Mouse (Mus musculus): ENCODE measurements at regions not wholly inside any gene's neighbourhood (a gene's known extent, or its start where the extent isn't known, plus 50 kb on each side); places are given as distances from the start of the nearest gene placed in this dataset.
"Not testable (repeated sequence)": the region's sequence is repeated elsewhere in the genome, so short reads cannot be mapped to it uniquely, and the experiment has no call there.

DNA sequence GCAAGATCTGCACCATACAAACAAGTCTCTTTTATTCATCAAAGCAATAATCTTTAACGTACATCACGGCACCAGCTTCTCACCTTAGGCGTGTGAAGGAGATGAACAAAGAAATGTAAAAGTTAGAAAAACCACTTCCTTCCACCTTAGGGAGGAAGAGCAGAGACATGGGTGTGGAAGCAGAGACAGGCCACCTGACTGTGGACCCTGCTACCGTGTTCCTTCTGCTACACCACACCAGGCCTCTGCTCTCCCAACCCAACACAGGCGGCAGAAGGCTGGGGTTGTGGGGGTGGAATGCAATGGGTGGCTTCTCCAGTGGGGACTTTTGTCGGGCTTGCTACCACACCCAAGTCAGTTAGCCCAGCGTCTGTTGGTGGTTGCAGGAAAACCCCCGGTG, 540.2 kb upstream of the Gm10131 start:
- DNase-seq (ENCODE audit: low read depth in 2 of 2, low spot score in 2 of 2), result peak; percentile 6 to 19

GRCm38 (mm10) chr8:34628221-34628620, 516.7 kb upstream of the Gm10131 start:
- not testable (repeated sequence) for DNase-seq (ENCODE audit: low read depth in 2 of 2, low spot score in 2 of 2)

GRCm38 (mm10) chr8:34625670-34626069, 514.1 kb upstream of the Gm10131 start:
- DNase-seq (ENCODE audit: low read depth in 2 of 2, low spot score in 2 of 2), result no peak

DNA sequence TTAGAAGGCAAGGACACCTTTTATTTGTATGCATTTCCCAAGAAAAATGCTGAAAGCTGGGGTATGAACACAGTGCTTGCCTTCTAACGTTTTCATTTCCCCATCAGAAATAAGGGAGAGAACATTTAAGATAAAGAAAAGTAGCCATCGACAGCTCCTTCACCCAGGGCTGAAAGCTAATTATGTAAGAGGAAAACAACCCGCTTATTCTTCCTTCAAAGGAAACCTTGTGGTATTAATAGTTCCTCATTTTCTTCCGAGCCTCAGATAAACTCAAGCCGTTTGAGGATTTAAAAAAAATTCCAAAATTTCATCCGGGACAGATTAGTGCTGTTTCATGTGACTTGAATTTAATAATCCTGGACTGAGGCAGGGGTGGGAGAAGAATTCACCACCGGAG, 512.2 kb upstream of the Gm10131 start:
- DNase-seq (ENCODE audit: low read depth in 2 of 2, low spot score in 2 of 2), result no peak

DNA sequence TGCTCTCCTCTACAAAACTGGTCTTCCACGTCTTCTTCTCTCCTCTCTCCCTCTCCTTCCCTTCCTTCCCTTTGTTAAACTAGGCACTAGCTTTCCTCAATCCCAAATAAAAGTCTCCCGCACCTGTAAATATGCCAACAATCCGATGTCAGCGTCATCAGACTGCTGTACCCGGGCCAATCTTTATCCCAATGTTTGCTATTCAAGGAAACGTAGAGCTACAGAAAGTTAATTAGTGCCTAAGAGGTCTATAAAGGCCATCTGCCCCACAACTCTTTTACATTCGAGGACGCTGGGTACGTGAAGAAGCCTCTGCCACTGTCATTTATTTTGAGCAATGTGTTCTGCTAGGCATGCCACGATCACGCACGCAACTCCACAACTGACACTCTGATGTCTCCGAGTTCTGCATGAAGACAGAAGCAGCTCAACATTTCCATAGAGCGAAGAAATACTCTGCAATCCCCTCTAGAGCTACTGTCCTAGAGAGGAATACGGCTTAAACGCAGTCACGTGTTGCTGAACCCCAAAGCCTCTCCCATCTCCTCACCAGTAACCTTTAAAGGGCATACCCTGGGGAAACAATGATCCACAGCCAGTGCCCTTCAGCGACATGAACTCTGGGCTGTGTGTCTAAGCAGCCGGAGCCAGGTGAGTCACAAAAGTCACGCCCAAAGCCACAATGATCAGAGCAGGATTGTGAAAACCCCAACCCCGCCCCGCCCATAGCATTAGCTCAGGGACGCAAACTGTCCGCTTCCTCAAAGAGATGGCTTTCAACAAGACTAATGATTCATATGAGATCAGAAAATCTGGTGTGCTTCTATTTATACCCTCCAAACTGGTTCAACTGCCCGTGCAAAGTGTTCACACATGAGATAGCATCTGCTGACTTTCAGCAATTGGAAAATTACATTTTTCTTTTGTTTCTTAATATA, 510.9 kb upstream of the Gm10131 start:
- DNase-seq (ENCODE audit: low read depth in 2 of 2, low spot score in 2 of 2), result peak in 1 of 2 experiments; percentile 9

DNA sequence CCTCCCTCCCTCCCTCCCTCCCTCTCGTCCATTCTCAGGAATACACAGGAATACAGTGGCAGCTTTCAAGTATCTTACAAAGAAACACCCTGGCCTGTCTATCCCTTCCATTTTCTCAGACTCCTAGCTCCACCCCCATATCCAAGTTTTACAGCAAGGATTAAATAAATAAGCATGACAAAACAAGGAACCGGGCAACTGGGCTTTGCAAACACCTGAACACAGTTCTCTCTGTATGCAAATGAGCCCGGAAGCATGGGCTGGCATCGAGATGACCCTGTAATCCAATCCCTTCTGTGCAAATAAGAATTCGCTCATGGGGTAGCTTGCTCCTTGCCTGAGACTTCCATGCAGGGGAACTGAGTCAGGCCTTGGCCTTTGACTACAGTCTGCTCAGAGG, 506.5 kb upstream of the Gm10131 start:
- DNase-seq (ENCODE audit: low read depth in 2 of 2, low spot score in 2 of 2), result no peak

DNA sequence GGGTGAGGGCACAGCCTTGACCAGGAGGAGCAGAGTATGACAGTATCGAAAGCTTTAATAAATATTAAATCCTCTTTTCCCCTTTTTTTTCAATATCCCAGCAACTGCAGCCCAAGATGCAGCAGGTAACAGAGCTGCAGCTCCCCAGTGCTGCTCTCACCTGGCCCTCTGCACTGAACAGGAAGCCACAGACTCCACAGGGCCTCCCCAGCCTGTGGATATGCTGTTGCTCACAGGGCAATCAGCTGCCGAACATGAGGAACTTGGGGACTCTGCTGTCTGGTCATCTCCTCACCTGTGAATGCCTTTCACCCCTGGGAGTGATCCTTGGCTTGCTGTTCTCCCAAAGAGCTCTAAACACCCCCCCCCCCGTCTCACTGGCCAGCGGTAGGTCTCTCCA, 503.4 kb upstream of the Gm10131 start:
- DNase-seq (ENCODE audit: low read depth in 2 of 2, low spot score in 2 of 2), result no peak

- no peak for DNase-seq (ENCODE audit: low read depth in 2 of 2, low spot score in 2 of 2)
Observed at GRCm38 (mm10) chr8:34614031-34614526, 502.5 kb upstream of the Gm10131 start.

DNA sequence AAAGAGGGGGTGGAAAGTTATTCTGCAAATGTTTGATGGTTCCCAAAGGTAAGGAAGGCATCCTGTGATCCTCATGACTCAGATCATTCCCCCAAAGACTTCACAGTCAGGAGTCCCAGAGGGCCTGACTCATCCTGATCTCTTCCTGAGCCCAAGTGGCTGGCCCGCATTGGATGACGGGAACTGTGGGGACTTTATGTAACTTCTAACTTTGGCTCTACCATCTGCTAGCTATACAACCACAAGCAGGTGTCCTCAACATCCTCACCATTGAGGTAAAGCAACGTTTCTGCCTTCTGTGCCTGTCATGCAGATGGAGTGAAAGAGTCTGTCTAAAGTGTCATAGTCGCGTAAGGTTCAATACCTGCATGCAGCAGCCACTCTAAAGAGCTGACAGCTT, 501.6 kb upstream of the Gm10131 start:
- no peak for DNase-seq (ENCODE audit: low read depth in 2 of 2, low spot score in 2 of 2)

GRCm38 (mm10) chr8:34612396-34612795, 500.9 kb upstream of the Gm10131 start:
- DNase-seq (ENCODE audit: low read depth in 2 of 2, low spot score in 2 of 2), result no peak

DNA sequence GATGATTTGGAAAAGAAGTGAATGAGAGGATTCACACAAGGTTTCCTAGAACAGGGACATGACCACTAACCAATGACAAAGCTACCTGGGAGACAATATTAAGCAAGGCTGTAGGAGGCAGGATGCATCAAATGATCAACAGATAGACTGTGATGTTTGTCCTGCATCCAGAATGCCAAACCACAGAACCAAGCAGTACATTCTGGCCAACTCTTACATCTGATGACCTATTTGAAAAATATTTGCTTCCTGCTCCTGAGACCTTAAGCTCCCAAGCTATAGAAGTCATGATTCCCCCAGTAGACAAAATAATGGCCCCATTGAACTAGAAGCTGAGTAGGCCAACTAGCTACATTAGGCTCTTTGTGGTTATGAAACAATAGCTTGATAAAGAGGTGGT, 498.6 kb upstream of the Gm10131 start:
- no peak for DNase-seq (ENCODE audit: low read depth in 2 of 2, low spot score in 2 of 2)

DNA sequence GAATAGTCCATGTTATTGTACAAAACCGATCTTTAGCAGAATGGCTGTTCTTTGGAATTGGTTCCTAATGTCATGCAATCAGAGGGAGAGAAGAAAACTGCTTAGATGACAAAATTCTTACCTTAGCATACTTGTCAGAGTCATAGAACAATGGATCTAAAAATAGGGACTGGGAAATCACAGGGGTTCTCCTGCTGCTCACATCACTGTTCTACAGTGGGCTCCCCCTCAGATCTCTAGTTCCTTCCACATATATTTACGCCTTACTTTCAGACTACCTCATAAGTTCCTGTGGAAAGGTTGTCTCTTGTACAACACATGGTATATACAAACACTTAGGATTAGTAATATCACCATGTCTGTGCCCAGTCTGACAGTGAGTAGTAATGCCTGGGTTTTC, 495.9 kb upstream of the Gm10131 start:
- DNase-seq (ENCODE audit: low read depth in 2 of 2, low spot score in 2 of 2), result no peak

GRCm38 (mm10) chr8:34605031-34605430, 493.5 kb upstream of the Gm10131 start:
- DNase-seq (ENCODE audit: low read depth in 2 of 2, low spot score in 2 of 2), result no peak

DNA sequence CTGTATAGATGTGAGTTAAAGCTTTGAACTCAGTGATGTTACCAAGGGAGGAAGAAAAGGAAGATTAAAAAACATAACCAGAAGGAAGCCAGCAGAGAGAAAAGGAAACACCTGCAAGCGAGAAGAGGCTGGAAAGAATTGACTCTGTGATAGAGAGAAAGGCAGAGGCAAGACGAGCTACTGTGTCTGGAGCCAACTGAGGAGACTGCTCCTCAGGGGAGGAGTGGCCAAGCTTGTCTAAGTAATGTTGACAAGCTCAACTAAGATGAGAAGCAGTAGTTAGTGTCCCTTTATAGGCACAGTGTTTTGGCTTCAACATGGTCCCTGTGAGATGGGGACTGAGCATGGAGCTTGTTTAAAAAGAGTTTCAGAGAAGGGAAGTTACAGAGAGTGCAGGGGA, 493.0 kb upstream of the Gm10131 start:
- DNase-seq (ENCODE audit: low read depth in 2 of 2, low spot score in 2 of 2), result no peak

GRCm38 (mm10) chr8:34601426-34601953, 490.0 kb upstream of the Gm10131 start:
- no peak for DNase-seq (ENCODE audit: low read depth in 2 of 2, low spot score in 2 of 2)

GRCm38 (mm10) chr8:34600880-34601279, 489.3 kb upstream of the Gm10131 start:
- no peak for DNase-seq (ENCODE audit: low read depth in 2 of 2, low spot score in 2 of 2)

GRCm38 (mm10) chr8:34596593-34596992, 485.1 kb upstream of the Gm10131 start:
- no peak for DNase-seq (ENCODE audit: low read depth in 2 of 2, low spot score in 2 of 2)

DNA sequence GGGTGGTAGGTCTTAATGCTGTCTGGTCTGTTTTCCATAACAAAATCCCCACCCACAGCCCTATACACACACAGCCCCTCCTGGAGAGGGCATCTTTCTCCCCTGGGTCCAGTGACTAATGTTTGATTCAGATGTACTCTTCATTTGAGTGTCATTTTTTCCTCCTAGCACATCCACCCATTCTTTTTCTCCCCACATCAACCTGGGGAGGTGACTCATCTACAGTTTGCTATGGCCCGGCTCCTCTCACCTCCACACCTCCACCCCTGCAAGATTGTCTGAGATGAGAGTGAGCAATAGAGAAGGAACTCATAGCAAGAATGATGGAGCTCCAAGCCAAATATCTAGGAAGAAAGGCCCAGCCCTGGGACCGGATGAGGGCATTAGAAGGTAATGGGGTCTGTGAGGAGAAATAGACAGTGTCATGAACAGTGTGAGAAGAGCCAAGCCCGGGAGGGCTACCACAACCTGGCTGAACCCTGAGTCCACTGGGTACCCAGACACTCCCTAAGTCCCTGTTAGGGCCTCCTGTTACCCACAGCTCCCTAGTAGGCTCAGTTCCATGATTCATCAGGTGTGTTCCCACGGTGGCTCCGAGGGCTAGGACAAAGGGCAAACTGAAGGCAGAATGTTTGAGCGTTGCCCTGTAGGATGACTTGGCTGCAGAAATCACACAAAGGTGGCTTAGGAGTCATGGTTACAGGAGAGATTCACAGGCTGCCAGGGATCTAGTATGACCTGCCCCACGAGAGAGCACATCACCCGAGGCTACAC, 479.6 kb upstream of the Gm10131 start:
- no peak for DNase-seq (ENCODE audit: low read depth in 2 of 2, low spot score in 2 of 2)

GRCm38 (mm10) chr8:34578043-34578442, 466.5 kb upstream of the Gm10131 start:
- no peak for DNase-seq (ENCODE audit: low read depth in 2 of 2, low spot score in 2 of 2)

- DNase-seq (ENCODE audit: low read depth in 2 of 2, low spot score in 2 of 2), result no peak
Observed at GRCm38 (mm10) chr8:34574009-34574408, 462.5 kb upstream of the Gm10131 start.

- DNase-seq (ENCODE audit: low read depth in 2 of 2, low spot score in 2 of 2), result no peak
Observed at GRCm38 (mm10) chr8:34573007-34573881, 461.7 kb upstream of the Gm10131 start.

Measured in CD8-positive naive resting alpha-beta T cell, adult 2 months (primary cell).